Mouse (Mus musculus) kidney, embryonic 14.5 days (tissue): Measurements from ENCODE around the gene Iqcm. TPM values are rescaled to one million over a fixed set of nuclear protein-coding genes. Genes with fewer than 3 reads are reported as not detected.

Experiments
- ATAC-seq: fragments of 200-750 bp; cut with Nextera tagmentation; 2 replicates; pipeline ENCODE4 v1.8.0; 2017; ENCODE audit warnings: moderate number of reproducible peaks, mild to moderate bottlenecking, moderate TSS enrichment, moderate library complexity; ENCODE audit not compliant: low FRiP score, low TSS enrichment
- H3K27ac ChIP-seq: fragments of 300-500 bp; sonication (generic); 2 replicates; pipeline ENCODE4 v1.5.1; 2014; ENCODE audit warnings: low read depth, mild to moderate bottlenecking, low read length, moderate library complexity, mixed read lengths
- H3K27me3 ChIP-seq: fragments of 300-500 bp; sonication (generic); 2 replicates; pipeline ENCODE4 v1.6.1; 2014; ENCODE audit warnings: mild to moderate bottlenecking, low read length; ENCODE audit not compliant: control insufficient read depth, insufficient read depth
- H3K36me3 ChIP-seq: fragments of 300-500 bp; sonication (generic); 2 replicates; pipeline ENCODE4 v1.6.1; 2014; ENCODE audit warnings: low read length, mixed read lengths; ENCODE audit not compliant: control insufficient read depth, insufficient read depth
- H3K4me1 ChIP-seq: fragments of 300-500 bp; sonication (generic); 2 replicates; pipeline ENCODE4 v1.6.1; 2014; ENCODE audit warnings: low read length, mixed read lengths; ENCODE audit not compliant: control insufficient read depth, insufficient read depth
- H3K4me2 ChIP-seq: fragments of 300-500 bp; sonication (generic); replicated peaks from 2 replicates; pipeline ENCODE4 v1.6.1; 2014; ENCODE audit warnings: low read depth, mild to moderate bottlenecking, low read length
- H3K4me3 ChIP-seq: fragments of 300-500 bp; sonication (generic); 2 replicates; pipeline ENCODE4 v1.5.1; 2014; ENCODE audit warnings: mild to moderate bottlenecking, low read length
- H3K9ac ChIP-seq: fragments of 300-500 bp; sonication (generic); 2 replicates; pipeline ENCODE4 v1.6.1; 2014; ENCODE audit warnings: low read depth, mild to moderate bottlenecking, low read length, moderate library complexity
- H3K9me3 ChIP-seq: fragments of 300-500 bp; sonication (generic); 2 replicates; pipeline ENCODE4 v1.6.1; 2016; ENCODE audit warnings: low read length; ENCODE audit not compliant: control insufficient read depth
- WGBS: fragments of 180-500 bp; shearing (Covaris S2); extraction: QIAGEN DNeasy Blood & Tissue Kit; methylation state at CpG from one replicate; pipeline ENCODE4 v1.1.7; 2014; 5-methylcytosine and 5-hydroxymethylcytosine counted together
- polyA plus RNA-seq: library from polyadenylated mRNA; unstranded; fragments of >200 nt; fragmentation: Nextera tagmentation; extraction: Ambion mirVana; gene quantifications from 2 replicates; pipeline ENCODE4 v1.2.1, GENCODE M21; 2014

Gene Iqcm
- polyA plus RNA-seq, 1 experiment from 2014 or later, result not detected

GRCm38 (mm10) chr8:76018501-76018900 is 570.0 kb downstream of the Iqcm start:
- H3K4me2 ChIP-seq, result no peak overlapping the region
- no peak overlapping the region for H3K9ac ChIP-seq
- H3K27ac ChIP-seq, result no peak overlapping the region
- H3K9me3 ChIP-seq, result no peaks in the 10 kb centered on the region
- no peaks in the 10 kb centered on the region for H3K4me1 ChIP-seq
- no peak overlapping the region for H3K4me3 ChIP-seq
- no peak for ATAC-seq
- no peaks in the 10 kb centered on the region for H3K27me3 ChIP-seq
- 93% methylated on average over 4 of the region's 4 CpGs for WGBS
- H3K36me3 ChIP-seq, result no peaks in the 10 kb centered on the region

Other genes with a start within 250 kb of the Iqcm start
- gene Rasd2, start 234.8 kb upstream of the Iqcm start, polyA plus RNA-seq, result 1.2 and 1.9 TPM in 2 replicates
- 0.29 TPM in 1 of 2 replicates, not detected in the other for gene Gm10358, start 42.1 kb upstream of the Iqcm start, polyA plus RNA-seq